Mouse (Mus musculus) left cerebral cortex, postnatal 25 days (tissue): ENCODE results near the gene Otud7a. TPM values are rescaled to one million over a fixed set of nuclear protein-coding genes. Genes with fewer than 3 reads are reported as not detected.

ENCODE experiments used
- total RNA-seq, 2 experiments: library from RNA; stranded (reverse); gene quantifications; 2 replicates each; pipeline ENCODE4 v1.2.3; 2021

Otud7a gene
- total RNA-seq, 2 experiments from 2014 or later = 76.4 to 81.9 TPM

Other genes with a start within 250 kb of the Otud7a start
- gene Chrna7, start 232.2 kb upstream of the Otud7a start, total RNA-seq = 10 to 100 TPM; 23.6 to 26.9 TPM